Mouse (Mus musculus) natural killer cell, adult 2 months (primary cell): Measurements from ENCODE around the gene Etnk1.

Experiments
- DNase-seq, 2 experiments: peaks; one replicate each; pipeline ENCODE4 v3.0.0; 2022; ENCODE audit warnings: low spot score in 2 of 2

Gene Etnk1

DNA sequence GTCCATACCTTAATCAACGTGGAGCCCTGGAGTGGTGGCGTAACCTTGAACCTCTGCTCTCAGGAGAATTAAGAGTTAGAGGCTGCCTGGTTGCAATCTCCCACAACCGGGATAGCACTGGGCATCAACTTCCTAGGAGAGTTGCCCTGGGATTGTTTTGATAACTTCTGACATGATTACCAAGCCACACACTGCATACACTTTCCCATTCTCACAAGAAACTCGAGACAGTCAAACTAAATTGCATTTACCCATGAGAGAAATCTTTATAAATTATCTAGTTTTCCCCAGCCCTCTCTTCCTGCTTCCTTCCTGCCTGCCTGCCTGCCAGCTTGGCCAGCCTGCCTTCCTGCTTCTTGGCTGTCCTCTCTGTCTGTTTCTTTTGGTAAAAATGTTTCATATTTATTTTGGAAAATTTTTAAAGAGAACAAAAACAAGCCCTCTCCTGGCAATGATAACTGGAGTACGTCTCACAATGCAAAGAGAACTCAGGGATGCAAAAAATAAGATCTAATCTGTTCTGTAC is 17.2 kb upstream of the Etnk1 start:
- DNase-seq: no peak

DNA sequence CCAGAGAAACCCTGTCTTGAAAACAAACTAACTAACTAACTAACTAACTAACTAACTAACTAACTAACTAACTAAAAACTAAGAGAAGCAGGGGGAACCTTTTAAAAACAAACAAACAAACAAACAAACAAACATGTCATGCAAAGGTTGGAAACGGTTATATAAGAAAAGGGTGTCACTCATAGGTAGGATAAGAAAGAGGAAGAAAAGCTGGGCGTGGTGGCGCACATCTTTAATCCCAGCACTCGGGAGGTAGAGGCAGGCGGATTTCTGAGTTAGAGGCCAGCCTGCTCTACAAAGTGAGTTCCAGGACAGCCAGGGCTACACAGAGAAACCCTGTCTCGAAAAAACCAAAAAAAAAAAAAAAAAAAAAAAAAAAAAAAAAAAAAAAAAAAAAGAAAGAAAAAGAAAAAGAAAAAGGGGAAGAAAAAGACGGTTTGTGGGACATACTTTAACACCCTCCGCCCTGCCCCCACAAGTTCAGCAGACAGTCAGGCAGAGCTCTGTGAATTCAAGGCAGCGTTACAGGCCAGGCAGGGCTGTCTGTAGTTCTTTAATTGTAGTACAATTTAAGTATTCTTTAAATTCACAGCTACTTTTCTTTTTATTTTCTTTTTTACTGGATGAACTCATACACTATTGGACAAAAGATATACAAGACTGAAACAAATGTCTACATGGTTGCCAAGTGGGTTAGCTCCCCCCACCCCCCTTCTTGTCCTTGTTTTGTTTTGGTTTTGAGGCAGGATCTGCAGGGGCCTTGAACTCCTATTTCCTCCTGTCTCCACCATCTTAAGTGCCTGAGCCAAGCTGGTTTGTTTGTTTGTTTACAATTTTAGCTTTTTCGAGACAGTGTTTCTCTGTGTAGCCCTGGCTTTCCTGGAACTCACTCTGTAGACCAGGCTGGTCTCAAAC is 15.7 kb upstream of the Etnk1 start:
- DNase-seq: peak in 1 of 2 experiments; percentile 41

DNA sequence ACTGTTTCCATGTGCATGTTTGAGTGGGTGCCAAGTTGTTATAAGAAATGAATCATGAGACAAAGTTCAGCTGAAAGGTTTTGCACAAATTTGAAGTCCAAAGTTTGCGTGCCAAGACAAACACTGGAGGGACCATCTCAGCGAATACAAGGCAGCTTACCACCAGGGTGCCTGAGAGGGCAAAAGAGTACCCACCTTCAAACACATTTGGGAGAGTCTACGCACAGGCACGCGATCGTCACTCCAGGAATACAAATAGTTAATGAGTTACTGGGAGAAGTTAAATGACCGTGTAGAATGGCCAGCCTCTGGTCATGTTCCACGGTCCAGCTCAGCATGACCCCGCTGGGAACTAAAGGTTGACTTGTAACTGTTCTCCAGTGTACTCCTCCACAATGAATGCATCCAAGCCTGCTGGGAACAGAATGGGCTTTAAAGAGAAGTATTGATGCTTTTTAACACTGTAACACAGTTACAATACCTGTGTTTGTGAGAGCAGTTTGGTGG is 14.6 kb upstream of the Etnk1 start:
- no peak for DNase-seq

DNA sequence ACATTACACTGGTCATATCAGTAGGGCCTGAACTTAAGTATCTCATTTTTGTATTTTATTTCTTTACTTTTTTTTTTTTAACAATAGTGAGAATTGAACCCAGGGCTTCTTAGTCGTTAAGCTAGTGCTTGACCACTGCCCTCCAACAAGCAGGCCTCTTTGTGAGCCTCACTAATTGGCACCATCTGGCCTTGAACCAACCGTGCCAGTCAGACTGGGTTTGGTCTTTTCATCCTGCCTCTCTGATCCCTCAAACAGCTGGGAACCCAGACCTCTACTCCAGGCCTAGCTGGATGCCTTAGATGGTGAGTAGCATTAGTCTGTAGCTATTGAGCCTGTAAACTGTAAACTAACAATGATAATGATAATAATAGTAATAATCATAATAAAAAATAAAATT is 13.9 kb upstream of the Etnk1 start:
- no peak for DNase-seq

DNA sequence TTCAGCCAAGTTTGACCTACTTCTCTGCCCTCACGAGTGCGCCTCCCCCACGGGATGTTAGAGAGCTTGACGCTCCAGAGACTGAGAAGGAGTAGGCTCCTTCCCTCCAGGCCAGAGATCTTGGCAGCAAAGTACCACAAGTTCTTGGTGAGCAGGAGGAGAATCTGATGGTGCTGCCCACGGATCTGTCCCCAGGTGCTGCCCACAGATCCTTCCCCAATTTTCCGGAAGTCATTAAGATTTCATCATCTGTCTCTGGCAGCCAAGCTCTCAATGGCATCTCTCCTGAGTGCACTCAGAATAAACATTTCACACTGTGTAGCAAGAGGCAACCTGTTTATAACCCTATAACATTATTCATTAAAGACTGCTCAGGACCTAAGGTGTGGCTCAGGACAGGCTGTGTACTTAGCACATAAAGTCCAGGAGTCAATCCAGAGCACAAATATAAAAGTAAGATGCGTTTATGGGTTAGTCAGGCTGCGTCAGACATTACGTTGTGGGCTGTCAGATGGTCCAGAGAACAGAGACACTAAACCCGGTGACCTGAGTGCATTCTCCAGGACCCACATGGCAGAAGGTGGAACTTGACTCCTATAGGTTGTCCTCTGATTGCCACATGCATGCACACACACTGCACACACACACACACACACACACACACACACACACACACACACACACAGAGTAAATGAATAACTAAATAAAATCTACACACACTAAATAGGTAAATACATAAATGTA is 13.1 kb upstream of the Etnk1 start:
- DNase-seq: peak in 1 of 2 experiments; percentile 37

DNA sequence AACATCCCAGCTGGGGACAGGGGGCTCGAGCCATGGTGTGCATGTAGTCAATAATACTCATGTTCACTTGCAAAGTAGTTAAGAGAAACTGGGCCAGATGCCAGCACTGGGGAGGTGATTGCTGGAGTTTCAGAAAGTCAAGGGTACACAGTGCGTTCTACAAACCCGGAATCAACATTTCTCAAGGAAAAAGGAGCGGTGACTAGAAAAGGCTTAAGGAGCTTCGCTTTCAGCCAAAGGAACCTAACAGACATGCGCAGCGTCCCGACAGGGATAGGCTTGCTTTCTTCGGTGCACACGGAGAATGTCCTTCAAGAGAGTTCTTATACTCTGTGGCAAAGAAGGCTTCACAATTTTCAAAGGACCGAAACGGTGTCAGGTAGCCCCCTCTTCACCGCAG is 12.1 kb upstream of the Etnk1 start:
- no peak for DNase-seq

DNA sequence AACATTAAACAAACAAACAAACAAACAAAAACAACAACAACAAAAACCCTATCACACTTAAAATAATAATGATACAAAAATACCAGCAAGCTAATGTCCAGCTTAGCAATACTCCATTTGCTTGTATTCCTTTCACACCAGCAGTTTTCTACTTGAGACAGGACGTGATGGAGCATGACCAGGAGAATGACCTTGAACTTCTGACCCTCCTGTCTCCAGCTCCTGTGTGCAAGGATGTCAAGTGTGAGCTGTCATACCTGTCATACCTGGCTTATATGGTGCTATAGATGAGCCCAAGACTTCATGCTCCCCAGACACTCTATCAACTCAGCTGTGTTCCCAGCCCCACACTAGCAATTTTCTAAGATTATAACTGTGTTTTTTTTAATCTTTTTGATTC is 11.0 kb upstream of the Etnk1 start:
- DNase-seq: no peak

DNA sequence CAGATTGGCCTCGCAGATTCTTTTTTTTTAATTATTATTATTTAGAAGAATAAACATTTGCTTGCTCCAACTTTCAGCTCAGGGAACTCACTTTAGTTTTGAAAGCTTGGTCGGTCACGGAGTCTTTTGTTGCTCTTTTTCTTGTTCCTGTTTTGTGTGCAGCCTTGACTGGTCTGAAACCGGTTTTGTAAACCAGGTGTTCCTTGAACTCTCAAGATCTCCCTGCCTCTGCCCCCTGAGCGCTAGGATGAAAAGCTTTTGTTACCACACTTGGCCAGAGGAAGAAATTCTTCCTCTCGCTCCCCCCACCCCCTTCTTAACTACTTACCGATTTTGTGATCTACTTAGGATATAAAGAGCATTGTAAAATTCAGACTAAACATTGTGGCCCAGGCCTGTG is 10.3 kb upstream of the Etnk1 start:
- no peak for DNase-seq

DNA sequence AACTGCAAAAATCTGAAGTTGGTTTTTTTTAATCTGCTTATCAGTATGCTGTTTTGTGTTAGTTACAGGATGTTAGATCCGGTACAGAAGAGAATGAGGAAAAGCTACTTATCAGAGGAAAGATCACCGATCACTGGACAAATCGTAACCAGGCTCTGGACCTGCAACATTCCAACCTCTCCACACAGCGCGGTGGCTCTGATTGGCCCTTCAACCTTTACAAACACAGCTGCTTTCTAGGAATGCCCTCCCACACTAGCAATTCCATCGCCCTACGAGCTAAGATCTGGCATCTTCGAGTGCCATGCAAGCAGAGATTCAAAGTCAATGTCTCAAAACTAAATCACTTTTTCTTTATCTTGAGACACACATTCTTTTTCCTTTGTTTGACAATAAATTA is 9.6 kb upstream of the Etnk1 start:
- no peak for DNase-seq

DNA sequence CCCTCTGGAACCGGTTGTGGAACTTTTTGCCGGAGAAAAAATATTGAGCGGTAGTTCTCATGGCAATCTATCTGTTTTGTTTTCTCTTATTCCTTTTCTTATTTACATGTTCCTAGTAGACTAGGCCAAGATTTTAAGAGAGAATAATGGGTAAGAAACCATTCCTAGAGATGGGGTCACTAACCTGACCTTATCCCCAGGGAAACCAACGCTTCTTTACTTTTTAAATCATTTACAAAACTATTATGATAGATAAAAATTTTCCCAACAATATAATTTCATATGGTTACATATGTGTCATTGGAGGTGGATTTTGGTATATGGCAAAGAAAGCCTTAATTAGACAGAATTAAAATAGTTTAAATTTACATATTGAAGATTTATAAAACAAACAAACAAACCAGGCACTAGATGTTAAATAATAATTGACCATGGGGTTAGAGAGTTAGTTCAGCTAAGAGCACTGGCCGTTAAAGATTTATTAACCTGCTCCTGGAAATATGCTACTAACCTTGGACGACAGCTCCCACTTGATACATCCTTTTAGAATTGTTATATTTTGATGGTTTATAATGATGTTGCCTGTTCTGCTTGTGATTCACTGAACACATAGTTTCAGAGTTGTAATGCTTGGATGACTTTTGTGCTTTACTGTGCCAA is 6.3 kb upstream of the Etnk1 start:
- no peak for DNase-seq

DNA sequence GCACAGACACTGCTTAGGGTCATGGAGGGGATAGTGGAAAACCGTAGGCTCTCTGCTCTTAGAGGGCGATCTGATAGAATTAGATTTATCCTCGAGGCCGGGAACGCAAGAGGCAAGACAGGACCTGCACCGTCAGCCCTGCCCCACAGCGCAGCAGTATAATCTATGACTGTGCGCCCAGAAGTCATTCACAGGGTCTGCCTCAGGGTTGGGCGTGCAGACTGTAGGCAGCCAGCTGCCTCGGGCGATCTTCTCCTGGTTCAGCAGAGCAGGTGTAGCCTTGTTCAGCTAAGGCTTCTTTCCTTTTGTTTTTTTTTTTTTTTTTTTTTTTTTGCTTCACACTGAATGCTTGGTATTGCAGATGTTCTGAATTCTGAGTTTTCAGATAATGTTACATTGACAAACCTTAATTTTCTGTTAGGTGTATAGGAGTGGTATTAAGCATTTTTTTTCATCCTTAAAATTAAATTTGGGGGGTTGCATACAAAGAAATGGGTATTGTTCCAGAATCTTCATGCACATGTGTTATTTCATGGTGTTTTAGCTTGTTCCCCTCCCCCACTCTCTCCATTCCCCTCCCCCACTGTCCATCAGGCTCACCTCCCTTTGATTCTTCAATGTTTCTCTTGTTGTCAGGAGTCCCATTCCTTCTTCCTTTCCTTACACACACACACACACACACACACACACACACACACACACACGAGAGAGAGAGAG is 4.7 kb upstream of the Etnk1 start:
- DNase-seq: no peak

DNA sequence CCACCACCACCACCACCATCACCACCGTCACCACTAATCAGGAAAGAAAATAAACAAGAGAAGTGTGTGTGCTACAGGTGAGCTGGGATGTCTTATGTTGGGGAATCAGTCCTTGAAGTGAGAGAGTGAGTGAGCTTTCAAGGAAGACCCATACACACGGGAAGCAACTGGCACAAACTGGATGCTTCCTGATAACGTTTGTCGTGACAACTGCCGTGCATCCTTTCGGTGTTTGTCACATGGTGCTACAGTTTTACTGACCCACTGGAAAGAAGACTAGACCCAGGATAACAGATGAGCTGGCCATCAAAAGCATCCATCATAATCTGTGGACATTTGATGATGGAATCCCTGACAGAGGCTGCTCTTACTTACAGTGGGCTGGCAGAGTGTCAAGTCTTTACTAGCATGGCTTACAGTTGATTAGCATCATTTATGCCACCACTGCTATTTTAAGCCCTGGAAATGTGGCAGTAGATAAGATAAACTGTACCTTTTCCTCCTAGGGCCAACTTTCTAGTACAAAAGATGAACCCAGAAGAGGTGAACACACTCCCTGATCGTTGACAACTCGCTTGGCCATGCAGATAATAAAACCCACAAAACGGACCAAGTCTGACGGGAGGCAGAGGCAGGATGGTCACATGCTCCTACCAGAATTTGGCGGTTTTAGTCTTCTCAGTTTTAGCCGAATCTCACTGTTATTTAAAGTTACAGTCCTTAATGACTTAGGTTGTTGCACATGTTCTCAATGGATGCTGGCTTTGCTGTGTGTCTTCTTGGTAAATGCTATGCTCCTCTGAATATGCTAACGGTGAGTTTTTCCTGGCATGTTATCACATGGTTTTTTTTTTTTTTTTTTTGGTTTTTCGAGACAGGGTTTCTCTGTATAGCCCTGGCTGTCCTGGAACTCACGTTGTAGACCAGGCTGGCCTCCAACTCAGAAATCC is 2.8 kb upstream of the Etnk1 start:
- no peak for DNase-seq

DNA sequence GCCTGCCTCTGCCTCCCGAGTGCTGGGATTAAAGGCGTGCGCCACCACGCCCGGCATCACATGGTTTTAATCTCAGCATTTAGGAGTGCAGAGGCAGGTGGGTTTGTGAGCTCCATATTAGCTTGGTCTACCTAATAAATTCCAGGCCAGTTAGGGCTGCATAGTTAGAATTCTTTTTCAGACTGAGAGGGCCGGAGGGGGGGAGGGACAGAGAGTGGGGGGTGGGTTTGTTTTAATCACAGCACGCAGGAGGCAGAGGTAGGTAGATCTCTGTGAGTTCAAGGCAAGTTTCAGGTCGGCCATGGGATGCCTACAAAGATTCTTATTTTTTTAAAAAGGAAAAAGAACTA is 2.1 kb upstream of the Etnk1 start:
- DNase-seq: no peak

DNA sequence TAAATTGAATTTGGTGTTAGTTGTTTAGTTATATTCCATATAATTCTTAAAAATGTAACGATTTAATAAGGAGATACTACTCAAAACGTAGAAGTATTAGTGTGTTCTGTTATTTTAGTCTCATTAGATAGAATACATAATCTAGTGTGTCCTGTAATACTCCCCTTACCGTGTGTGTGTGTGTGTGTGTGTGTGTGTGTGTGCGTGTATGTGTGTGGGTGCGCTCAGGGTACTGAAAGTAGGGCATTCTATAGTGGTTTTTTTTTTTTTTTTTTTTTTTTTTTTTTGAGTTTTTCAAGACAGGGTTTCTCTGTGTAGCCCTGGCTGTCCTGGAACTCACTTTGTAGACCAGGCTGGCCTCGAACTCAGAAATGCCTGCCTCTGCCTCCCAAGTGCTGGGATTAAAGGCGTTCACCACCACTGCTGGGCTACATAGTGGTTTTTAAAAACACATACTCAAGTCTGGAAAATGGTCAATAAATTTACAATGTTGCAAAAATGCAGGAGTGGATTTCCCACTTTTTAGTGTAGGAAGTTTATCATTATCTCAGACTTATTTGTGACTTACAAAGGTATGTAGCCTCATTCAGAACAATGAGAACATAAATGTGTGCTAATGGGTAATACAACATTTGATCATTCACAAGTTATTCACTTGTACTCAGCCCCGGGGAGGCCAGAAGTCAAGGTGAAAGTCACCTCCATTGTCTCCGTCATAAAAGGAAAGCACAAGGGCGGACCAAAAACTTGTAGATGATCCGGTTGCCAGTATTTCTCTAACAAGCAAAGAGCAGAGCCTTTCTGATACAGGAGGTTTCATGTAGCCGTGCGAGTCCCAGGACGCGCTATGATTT is 1.4 kb upstream of the Etnk1 start:
- DNase-seq: no peak

DNA sequence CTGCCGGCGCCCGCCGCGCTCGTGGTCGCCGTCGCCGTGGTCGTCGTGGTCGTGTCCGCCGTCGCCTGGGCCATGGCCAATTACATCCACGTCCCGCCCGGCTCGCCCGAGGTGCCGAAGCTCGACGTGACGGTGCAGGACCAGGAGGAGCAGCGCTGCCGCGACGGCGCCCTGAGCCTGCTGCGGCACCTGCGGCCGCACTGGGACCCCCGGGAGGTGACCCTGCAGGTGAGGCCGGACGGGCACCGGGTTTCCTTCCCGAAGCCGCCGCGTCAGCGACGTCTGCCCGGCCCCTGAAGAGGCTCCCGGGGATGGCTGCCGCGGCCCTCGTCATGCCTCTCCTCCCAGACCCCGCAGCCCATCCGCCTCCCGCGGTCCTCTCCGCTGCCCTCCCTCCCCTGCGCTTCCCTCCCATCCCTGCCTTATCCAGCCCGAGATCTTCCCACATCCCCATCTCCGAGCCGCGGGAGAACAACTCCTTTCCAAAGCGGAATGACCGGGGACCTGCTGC is 443 bp downstream of the Etnk1 start:
- DNase-seq: no peak

DNA sequence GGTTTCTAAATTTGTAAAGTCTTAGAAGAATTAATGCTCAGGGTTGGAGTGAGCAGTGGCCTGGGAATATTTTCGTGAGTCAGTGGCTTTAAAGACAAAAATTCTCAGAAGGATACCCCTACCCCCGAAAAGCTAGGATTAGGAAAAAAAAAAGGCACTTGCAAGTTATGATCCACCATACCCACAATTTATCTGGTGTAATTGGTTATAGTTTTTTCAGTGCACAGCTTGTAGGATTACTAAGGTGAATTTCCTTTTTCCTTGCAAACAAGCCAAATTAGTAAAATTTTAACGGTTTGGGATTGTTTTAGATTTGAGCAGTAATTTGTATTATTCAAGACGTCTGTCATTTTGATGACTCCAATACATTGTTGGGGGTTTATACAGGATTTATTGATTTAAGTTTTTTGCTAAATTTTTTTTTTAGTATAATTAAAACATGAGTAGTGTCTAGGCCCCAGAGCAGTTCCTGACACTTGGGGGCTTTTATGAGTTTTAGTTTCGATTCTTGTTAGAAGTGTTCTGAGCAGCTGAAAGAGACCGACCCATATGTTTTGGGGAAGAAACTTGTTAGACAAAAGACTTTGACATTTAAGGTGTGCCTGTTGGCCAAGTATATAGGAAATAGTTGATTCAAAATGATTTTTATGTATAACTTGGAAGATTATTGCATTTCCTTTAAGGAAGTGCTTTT is 1.1 kb downstream of the Etnk1 start:
- no peak for DNase-seq

DNA sequence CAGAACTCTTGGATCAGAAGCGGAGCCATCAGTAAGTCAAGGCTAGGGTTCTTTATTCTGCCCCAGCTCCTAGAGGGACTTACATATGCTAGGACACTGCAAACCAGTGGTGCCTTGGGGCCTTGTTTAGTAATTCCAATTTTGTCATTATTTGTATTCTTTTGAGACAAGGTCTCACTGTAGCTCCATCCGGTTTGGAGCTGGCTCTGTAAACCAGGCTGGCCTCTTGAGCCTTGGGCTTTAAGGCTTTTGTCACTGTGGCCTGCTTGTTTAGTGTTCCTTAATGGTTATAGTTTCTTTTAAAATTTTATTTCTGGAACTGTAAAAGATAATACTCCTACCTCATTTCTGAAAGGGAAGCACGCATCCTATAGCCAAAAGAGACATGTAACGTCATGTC is 2.4 kb downstream of the Etnk1 start:
- no peak for DNase-seq

DNA sequence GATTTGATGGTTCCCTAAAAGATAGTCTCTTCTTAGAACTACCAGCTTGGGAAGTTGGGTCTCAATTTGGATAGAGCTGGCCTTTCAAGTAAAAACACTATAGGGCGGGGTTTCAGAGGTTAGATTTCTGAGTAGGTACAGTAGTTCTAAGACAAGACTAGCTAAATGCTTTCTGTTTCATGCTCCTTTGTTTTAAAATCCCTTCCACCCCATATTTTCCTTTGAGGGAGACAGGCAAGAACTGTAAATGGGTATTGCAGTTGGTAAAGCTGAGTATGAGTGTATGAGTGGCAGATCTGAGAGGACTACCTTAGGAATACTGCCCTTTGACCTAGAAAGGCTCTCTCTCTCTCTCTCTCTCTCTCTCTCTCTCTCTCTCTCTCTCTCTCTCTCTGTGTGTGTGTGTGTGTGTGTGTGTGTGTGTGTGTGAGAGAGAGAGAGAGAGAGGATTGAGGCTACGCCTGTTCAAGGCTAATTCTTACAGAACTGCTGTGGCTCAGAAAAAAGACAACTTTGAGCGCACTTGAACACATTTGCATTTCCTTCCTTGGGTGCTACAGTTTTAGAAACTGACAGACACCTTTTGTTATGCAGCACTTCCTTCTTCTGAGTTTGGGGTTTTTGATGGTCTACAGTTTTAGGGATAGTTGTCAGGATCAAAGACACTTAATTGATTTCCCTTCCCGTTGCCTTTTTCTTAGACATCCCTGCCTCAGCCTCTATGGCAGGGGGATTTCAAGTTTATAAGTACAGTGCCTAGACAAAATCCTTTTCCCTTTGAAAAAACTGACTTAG is 3.3 kb downstream of the Etnk1 start:
- no peak for DNase-seq
